Mouse (Mus musculus) kidney, embryonic 16.5 days (tissue): ENCODE data around the gene Bank1. TPM values are rescaled to one million over a fixed set of nuclear protein-coding genes. Genes with fewer than 3 reads are reported as not detected.

ENCODE experiments used
- ATAC-seq: fragments of 200-750 bp; cut with Nextera tagmentation; 2 replicates; pipeline ENCODE4 v1.8.0; 2017; ENCODE audit warnings: moderate TSS enrichment; ENCODE audit not compliant: low FRiP score, low TSS enrichment
- H3K27ac ChIP-seq: fragments of 300-500 bp; sonication (generic); 2 replicates; pipeline ENCODE4 v1.5.1; 2014; ENCODE audit warnings: low read length
- H3K27me3 ChIP-seq: fragments of 300-500 bp; sonication (generic); 2 replicates; pipeline ENCODE4 v1.6.1; 2014; ENCODE audit warnings: low read length, control low read depth, mixed read lengths; ENCODE audit not compliant: insufficient read depth
- H3K36me3 ChIP-seq: fragments of 300-500 bp; sonication (generic); 2 replicates; pipeline ENCODE4 v1.6.1; 2014; ENCODE audit warnings: low read length, control low read depth, mixed read lengths; ENCODE audit not compliant: insufficient read depth
- H3K4me1 ChIP-seq: fragments of 300-500 bp; sonication (generic); 2 replicates; pipeline ENCODE4 v1.6.1; 2014; ENCODE audit warnings: low read length, control low read depth, mixed read lengths; ENCODE audit not compliant: insufficient read depth
- H3K4me2 ChIP-seq: fragments of 300-500 bp; sonication (generic); replicated peaks from 2 replicates; pipeline ENCODE4 v1.6.1; 2014; ENCODE audit warnings: low read depth, low read length
- H3K4me3 ChIP-seq: fragments of 300-500 bp; sonication (generic); 2 replicates; pipeline ENCODE4 v1.5.1; 2014; ENCODE audit warnings: mild to moderate bottlenecking, low read length
- H3K9ac ChIP-seq: fragments of 300-500 bp; sonication (generic); replicated peaks from 2 replicates; pipeline ENCODE4 v1.6.1; 2014; ENCODE audit warnings: low read length
- H3K9me3 ChIP-seq: fragments of 300-500 bp; sonication (generic); 2 replicates; pipeline ENCODE4 v1.6.1; 2016; ENCODE audit warnings: low read length, control low read depth
- WGBS: fragments of 180-500 bp; shearing (Covaris S2); extraction: QIAGEN DNeasy Blood & Tissue Kit; methylation state at CpG from one replicate; pipeline ENCODE4 v1.1.7; 2014; 5-methylcytosine and 5-hydroxymethylcytosine counted together
- polyA plus RNA-seq: library from polyadenylated mRNA; unstranded; fragments of >200 nt; fragmentation: Nextera tagmentation; extraction: Ambion mirVana; gene quantifications from 2 replicates; pipeline ENCODE4 v1.2.1, GENCODE M21; 2015

The Bank1 gene
- polyA plus RNA-seq, 1 experiment from 2014 or later, result 0.81 TPM

DNA sequence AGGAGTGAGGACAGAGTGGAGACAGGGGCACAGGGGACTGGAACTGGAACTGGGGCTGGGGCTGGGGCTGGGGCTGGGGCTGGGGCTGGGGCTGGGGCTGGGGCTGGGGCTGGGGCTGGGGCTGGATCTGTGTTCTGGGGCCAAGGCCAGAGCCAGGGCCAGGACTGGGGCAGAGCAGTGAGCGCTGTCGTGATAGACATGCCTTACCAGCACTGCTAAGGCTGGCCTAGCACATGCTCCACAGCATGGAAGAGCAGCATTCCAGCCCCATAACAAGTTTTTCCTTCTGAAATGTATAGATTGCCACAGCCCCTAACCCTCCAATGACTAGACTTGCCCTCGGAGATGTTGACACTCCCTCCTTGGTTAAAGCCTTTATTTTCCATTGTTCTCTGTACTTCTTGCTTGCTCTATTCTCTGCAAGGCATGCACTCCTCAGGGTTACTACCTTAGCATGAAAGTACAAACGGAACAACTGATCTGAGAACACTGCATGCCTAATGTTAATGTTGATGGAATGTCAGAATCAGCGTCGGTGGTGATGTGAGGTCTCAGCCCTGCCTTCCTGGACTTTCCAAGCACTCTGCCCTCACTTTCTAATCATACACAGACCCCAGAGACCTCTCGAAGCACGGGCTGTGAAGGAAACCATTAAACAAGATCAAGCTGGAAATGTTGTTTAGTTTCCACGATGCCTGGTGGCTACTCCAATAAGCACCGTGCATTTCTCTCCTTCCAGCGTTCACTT, 318.6 kb downstream of the Bank1 start:
- peaks cover 9% of the 10 kb centered on the region for H3K4me1 ChIP-seq
- H3K9ac ChIP-seq, result no peak overlapping the region
- ATAC-seq, result peak; percentile 70; the same call in 1 of the 2 replicates
- no peaks in the 10 kb centered on the region for H3K27me3 ChIP-seq
- peak overlapping the region; percentile 34; the same call in 1 of the 2 replicates for H3K27ac ChIP-seq
- H3K36me3 ChIP-seq, result no peaks in the 10 kb centered on the region
- H3K4me2 ChIP-seq, result peak overlapping the region; percentile 47
- H3K9me3 ChIP-seq, result no peaks in the 10 kb centered on the region
- 52% methylated on average over 11 of the region's 11 CpGs for WGBS
- peak overlapping the region; percentile 18 for H3K4me3 ChIP-seq
